Mouse (Mus musculus): Measurements from ENCODE around the gene Pbdc1. TPM values are rescaled to one million over a fixed set of nuclear protein-coding genes. Genes with fewer than 3 reads are reported as not detected.
A peak's percentile ranks its signal among the peaks of the same experiment; 100 is the strongest.
"Not testable (repeated sequence)": the region's sequence is repeated elsewhere in the genome, so short reads cannot be mapped to it uniquely, and the experiment has no call there.

Pbdc1 gene
- polyA plus RNA-seq (2015; fragmentation: Nextera tagmentation; extraction: Ambion mirVana): 55.6 and 57.4 TPM in 2 replicates

- ATAC-seq (ENCODE audit: insufficient read depth, low FRiP score): peak; percentile 99
- H3K4me1 ChIP-seq (ENCODE audit: control insufficient read depth, insufficient read depth, low read length): 0 out of 2 replicates have a peak, but pooled peaks cover 5% of the 10 kb centered on the region
Observed at GRCm38 (mm10) chrX:105079615-105080092, at the start of gene Pbdc1. Gene Pbdc1 (plus strand): TSS chrX:105079756.

DNA sequence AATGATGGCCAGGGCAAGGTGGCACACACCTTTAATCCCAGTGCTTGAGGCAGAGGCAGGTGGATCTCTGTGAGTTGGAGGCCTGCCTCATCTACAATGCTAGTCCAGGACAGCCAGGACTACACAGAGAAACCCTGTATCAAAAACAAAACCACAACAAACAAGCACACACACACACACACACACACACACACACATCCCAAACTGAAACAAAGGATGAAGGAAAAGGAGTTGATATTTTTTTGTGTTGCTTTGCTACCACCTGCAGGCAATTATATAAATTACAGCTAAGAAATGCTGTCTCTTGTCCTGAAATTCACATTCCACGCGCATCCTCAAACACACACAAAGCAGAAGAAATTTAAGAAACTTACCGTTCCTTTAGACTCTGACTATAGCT is 41.9 kb upstream of the Pbdc1 start:
- Histone ChIP-seq H3K4me1 (ENCODE audit: control insufficient read depth, insufficient read depth, low read length) (no peaks in the 10 kb centered on the region), H3K9ac (ENCODE audit: low read length) (no peak overlapping the region), H3K4me3 (replicated peaks; ENCODE audit: low read length) (no peak overlapping the region), H3K27me3 (ENCODE audit: control insufficient read depth, insufficient read depth, low read length) (no peaks in the 10 kb centered on the region; the same call in 1 of the 2 replicates), H3K36me3 (ENCODE audit: control insufficient read depth, insufficient read depth, low read length) (no peaks in the 10 kb centered on the region), H3K27ac (ENCODE audit: low read length) (no peak overlapping the region), H3K9me3 (replicated peaks; ENCODE audit: control insufficient read depth, low read length) (no peaks in the 10 kb centered on the region), H3K4me2 (ENCODE audit: low read depth, low read length) (no peak overlapping the region)
- ATAC-seq (ENCODE audit: insufficient read depth, low FRiP score): no peak
- 84% methylated on average over 3 of the region's 3 CpGs for WGBS

More at GRCm38 (mm10) chrX:105079615-105080092, at the start of gene Pbdc1:
- H3K36me3 ChIP-seq (ENCODE audit: control insufficient read depth, insufficient read depth, low read length): peaks cover 4% of the 10 kb centered on the region; the same call in 1 of the 2 replicates
- H3K27ac ChIP-seq (ENCODE audit: low read length): peak within 1 kb of the TSS; percentile 66; the same call in 1 of the 2 replicates
- 4% methylated on average over 35 of the region's 35 CpGs for WGBS
- no peaks in the 10 kb centered on the region for H3K9me3 ChIP-seq (replicated peaks; ENCODE audit: control insufficient read depth, low read length)
- H3K27me3 ChIP-seq (ENCODE audit: control insufficient read depth, insufficient read depth, low read length): no peaks in the 10 kb centered on the region
- H3K4me2 ChIP-seq (ENCODE audit: low read depth, low read length): peak within 1 kb of the TSS; percentile 73
- peak within 1 kb of the TSS; percentile 61 for H3K4me3 ChIP-seq (replicated peaks; ENCODE audit: low read length)
- peak within 1 kb of the TSS; percentile 72 for H3K9ac ChIP-seq (ENCODE audit: low read length)

DNA sequence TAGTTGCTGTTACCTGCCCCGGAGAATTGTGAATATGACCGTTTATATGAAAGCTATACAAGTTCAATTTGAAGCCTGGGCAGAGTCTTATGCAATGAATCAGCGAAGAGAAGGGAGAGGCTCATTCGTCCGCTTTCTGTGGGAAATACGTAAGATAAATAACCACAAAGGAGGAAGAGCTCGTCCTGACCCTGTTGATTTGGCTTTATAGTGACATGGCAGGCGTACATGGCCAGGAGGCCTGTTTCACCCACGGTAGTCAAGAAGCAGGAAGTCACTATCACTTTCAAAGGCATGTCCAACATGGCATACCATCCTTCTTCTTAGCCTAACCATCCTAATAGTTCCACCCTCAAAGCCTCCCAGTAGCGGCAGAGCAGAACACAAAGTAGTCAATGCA is 15.3 kb upstream of the Pbdc1 start:
- Histone ChIP-seq H3K4me2 (ENCODE audit: low read depth, low read length) (no peak overlapping the region), H3K9me3 (replicated peaks; ENCODE audit: control insufficient read depth, low read length) (no peaks in the 10 kb centered on the region), H3K27me3 (ENCODE audit: control insufficient read depth, insufficient read depth, low read length) (no peaks in the 10 kb centered on the region), H3K9ac (ENCODE audit: low read length) (no peak overlapping the region), H3K4me1 (ENCODE audit: control insufficient read depth, insufficient read depth, low read length) (peaks cover 7% of the 10 kb centered on the region; the same call in 1 of the 2 replicates), H3K36me3 (ENCODE audit: control insufficient read depth, insufficient read depth, low read length) (peaks cover 15% of the 10 kb centered on the region; the same call in 1 of the 2 replicates), H3K27ac (ENCODE audit: low read length) (no peak overlapping the region), H3K4me3 (replicated peaks; ENCODE audit: low read length) (no peak overlapping the region)
- ATAC-seq (ENCODE audit: insufficient read depth, low FRiP score): no peak
- 85% methylated on average over 10 of the region's 10 CpGs for WGBS

DNA sequence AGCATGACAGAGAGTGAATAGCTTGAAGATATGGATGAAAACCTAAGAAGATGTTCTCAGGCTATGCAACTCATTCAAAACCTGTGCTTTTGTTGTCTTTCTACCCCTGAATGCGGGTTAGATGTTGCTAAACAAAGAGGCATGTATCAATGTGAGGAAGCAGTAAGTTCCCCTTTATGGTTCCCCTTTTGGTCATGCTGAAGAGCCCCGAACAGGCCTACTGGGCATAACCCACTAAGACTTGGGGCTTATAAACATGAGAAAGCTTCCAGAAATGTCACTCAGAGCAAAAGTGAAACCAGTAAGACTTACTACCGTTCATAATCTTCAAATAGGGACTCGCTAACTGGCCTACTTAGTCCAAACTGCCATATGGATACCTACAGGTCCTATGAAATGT is 14.8 kb upstream of the Pbdc1 start:
- WGBS: 83% methylated on average over 4 of the region's 4 CpGs
- H3K9ac ChIP-seq (ENCODE audit: low read length): no peak overlapping the region
- H3K27me3 ChIP-seq (ENCODE audit: control insufficient read depth, insufficient read depth, low read length): no peaks in the 10 kb centered on the region
- H3K36me3 ChIP-seq (ENCODE audit: control insufficient read depth, insufficient read depth, low read length): peaks cover 15% of the 10 kb centered on the region; the same call in 1 of the 2 replicates
- no peak overlapping the region for H3K4me2 ChIP-seq (ENCODE audit: low read depth, low read length)
- H3K27ac ChIP-seq (ENCODE audit: low read length): no peak overlapping the region
- no peaks in the 10 kb centered on the region for H3K9me3 ChIP-seq (replicated peaks; ENCODE audit: control insufficient read depth, low read length)
- no peak overlapping the region for H3K4me3 ChIP-seq (replicated peaks; ENCODE audit: low read length)
- peaks cover 7% of the 10 kb centered on the region; the same call in 1 of the 2 replicates for H3K4me1 ChIP-seq (ENCODE audit: control insufficient read depth, insufficient read depth, low read length)
- ATAC-seq (ENCODE audit: insufficient read depth, low FRiP score): no peak

DNA sequence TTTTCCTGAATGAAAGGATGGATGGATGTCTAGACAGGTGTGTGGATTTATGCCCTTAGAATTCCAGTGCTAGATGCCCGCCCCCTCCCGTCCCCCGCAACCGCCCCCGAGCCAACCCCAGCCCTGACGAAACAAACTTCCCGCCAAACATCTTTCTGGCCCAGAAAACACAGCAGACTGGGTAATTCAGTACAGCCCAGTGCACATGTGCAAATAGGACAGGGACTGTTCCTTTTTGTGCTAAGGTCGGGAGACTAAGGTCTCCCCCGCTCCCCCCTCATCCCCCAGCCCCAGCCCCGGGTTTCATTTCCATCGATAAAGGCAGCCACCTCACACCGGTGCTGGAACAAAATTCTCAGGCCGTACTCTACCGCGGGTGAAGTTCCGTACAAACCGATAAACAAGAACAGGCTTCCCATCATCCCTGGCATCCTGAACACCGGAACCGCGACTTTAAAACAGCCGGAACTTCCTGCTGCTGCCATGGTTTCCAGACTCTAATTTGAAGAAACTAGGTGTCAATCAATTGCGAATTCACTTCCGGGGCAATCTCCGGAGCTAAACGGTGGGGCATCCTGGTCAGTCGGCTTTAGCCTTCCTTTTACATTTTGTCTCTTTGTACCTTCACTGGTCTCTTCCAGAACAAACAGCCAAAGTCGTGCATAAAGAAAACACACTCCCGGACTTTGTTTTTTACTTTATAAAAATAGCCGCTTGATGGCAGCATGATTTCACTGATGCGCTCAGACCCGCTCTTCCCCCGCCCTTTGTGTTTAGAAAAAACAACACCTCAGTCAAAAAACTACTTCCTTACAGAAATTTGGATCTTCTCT is 9.7 kb upstream of the Pbdc1 start:
- ATAC-seq (ENCODE audit: insufficient read depth, low FRiP score): peak; percentile 94
- H3K36me3 ChIP-seq (ENCODE audit: control insufficient read depth, insufficient read depth, low read length): 0 out of 2 replicates have a peak, but pooled peaks cover 11% of the 10 kb centered on the region
- peak overlapping the region; percentile 76 for H3K27ac ChIP-seq (ENCODE audit: low read length)
- WGBS: under 1% methylated on average over 32 of the region's 32 CpGs
- peak overlapping the region; percentile 71 for H3K4me3 ChIP-seq (replicated peaks; ENCODE audit: low read length)
- H3K9me3 ChIP-seq (replicated peaks; ENCODE audit: control insufficient read depth, low read length): no peaks in the 10 kb centered on the region
- H3K27me3 ChIP-seq (ENCODE audit: control insufficient read depth, insufficient read depth, low read length): no peaks in the 10 kb centered on the region
- peak overlapping the region; percentile 81 for H3K9ac ChIP-seq (ENCODE audit: low read length)
- H3K4me2 ChIP-seq (ENCODE audit: low read depth, low read length): peak overlapping the region; percentile 65
- peaks cover 7% of the 10 kb centered on the region; the same call in 1 of the 2 replicates for H3K4me1 ChIP-seq (ENCODE audit: control insufficient read depth, insufficient read depth, low read length)

DNA sequence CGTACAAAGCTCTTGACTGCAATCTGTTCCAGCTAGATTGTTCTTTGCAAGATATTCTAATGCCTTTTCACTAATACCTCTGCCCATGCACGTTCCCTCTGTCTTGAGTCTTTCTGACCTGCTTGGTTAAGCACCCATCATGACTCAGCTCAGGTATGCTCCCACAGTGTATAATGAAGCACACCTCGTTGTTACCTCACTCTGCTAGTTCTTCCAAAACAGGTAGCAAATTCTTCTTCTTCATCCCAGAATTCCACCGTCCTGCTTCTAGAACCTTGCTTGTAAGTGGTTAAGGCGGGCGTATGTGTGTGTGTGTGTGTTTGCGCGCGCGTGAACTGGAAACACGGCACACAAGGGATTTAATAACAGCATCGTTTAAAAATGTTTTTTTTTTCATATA is 405 bp upstream of the Pbdc1 start:
- H3K36me3 ChIP-seq (ENCODE audit: control insufficient read depth, insufficient read depth, low read length): peaks cover 4% of the 10 kb centered on the region; the same call in 1 of the 2 replicates
- peak overlapping the region; percentile 59 for H3K4me2 ChIP-seq (ENCODE audit: low read depth, low read length)
- H3K9ac ChIP-seq (ENCODE audit: low read length): peak overlapping the region; percentile 69
- H3K27me3 ChIP-seq (ENCODE audit: control insufficient read depth, insufficient read depth, low read length): no peaks in the 10 kb centered on the region
- H3K9me3 ChIP-seq (replicated peaks; ENCODE audit: control insufficient read depth, low read length): no peaks in the 10 kb centered on the region
- H3K4me3 ChIP-seq (replicated peaks; ENCODE audit: low read length): peak overlapping the region; percentile 61
- WGBS: 8% methylated on average over 12 of the region's 12 CpGs
- H3K27ac ChIP-seq (ENCODE audit: low read length): no peak overlapping the region
- peak; percentile 42; the same call in 1 of the 2 replicates for ATAC-seq (ENCODE audit: insufficient read depth, low FRiP score)
- H3K4me1 ChIP-seq (ENCODE audit: control insufficient read depth, insufficient read depth, low read length): 0 out of 2 replicates have a peak, but pooled peaks cover 5% of the 10 kb centered on the region

DNA sequence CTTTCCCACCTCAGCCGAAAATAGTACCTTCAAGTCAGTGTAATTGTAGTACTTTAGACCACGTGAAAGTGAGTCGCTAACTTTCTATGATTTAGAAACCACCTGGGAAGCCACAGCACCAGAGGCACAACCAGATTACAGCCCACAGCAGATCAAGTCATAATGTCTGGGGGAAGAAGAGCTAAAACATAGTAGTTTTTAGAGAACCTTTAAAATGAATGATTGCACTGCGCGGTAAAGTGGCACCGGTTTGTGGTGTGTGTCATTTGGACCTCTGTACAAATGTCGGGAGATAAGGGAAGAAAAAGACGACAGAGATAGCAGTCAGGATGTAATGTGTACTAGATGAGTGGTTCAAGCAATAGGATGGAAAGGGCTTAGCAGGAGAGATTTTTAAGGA is 540 bp downstream of the Pbdc1 start:
- H3K9me3 ChIP-seq (replicated peaks; ENCODE audit: control insufficient read depth, low read length): no peaks in the 10 kb centered on the region
- no peaks in the 10 kb centered on the region for H3K27me3 ChIP-seq (ENCODE audit: control insufficient read depth, insufficient read depth, low read length)
- peak overlapping the region; percentile 73 for H3K4me2 ChIP-seq (ENCODE audit: low read depth, low read length)
- peaks cover 4% of the 10 kb centered on the region; the same call in 1 of the 2 replicates for H3K36me3 ChIP-seq (ENCODE audit: control insufficient read depth, insufficient read depth, low read length)
- 4% methylated on average over 8 of the region's 8 CpGs for WGBS
- H3K4me1 ChIP-seq (ENCODE audit: control insufficient read depth, insufficient read depth, low read length): 0 out of 2 replicates have a peak, but pooled peaks cover 5% of the 10 kb centered on the region
- no peak for ATAC-seq (ENCODE audit: insufficient read depth, low FRiP score)
- H3K4me3 ChIP-seq (replicated peaks; ENCODE audit: low read length): peak overlapping the region; percentile 61
- peak overlapping the region; percentile 72 for H3K9ac ChIP-seq (ENCODE audit: low read length)
- no peak overlapping the region for H3K27ac ChIP-seq (ENCODE audit: low read length)

DNA sequence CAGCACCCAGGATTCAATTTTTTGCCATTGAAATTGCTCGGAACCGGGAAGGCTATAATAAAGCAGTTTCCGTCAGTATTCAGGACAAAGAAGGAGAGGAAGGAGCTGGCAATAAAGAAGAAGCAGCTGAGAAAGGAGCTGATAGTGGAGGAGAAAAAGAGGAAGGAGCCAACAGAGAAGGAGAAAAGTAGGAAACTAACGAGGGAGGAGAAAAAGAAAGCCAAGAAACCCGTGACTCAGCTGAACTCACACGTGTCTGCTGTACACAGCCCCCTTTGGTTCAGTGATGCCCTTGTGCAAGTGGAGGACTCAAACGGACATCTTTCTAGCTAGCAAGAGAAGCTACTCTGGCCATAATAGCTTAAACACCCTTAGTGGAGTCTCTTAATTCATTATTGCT is 3.5 kb downstream of the Pbdc1 start:
- not testable (repeated sequence) for H3K4me2 ChIP-seq (ENCODE audit: low read depth, low read length)

DNA sequence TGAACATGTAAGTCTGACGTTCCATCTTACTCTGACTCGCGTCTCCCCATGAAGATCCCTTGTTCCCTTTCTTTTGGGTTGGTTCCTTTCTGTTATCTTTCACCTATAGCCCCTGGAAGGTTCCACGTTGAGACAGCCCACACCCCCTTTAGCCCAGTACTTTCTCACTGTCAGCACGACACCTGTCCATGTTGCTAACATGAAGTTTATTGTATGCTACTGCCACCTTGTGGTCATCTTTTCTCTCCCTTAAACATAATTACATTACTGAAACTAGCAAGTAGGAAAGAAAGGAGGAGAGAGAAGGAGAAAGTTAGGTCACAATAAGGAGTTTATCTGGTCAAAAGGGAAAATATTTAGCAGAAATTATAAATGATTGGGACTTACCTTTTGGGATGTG is 24.6 kb downstream of the Pbdc1 start:
- H3K4me2 ChIP-seq (ENCODE audit: low read depth, low read length): no peak overlapping the region
- WGBS: 45% methylated on average over 5 of the region's 5 CpGs
- no peak for ATAC-seq (ENCODE audit: insufficient read depth, low FRiP score)

More for the DNA sequence above, 3.5 kb downstream of the Pbdc1 start:
- not testable (repeated sequence) for H3K9ac ChIP-seq (ENCODE audit: low read length); H3K27me3 ChIP-seq (ENCODE audit: control insufficient read depth, insufficient read depth, low read length); H3K4me3 ChIP-seq (replicated peaks; ENCODE audit: low read length); H3K27ac ChIP-seq (ENCODE audit: low read length); H3K36me3 ChIP-seq (ENCODE audit: control insufficient read depth, insufficient read depth, low read length); ATAC-seq (ENCODE audit: insufficient read depth, low FRiP score); H3K4me1 ChIP-seq (ENCODE audit: control insufficient read depth, insufficient read depth, low read length); H3K9me3 ChIP-seq (replicated peaks; ENCODE audit: control insufficient read depth, low read length)
- 81% methylated on average over 7 of the region's 7 CpGs for WGBS

More for the DNA sequence above, 24.6 kb downstream of the Pbdc1 start:
- H3K36me3 ChIP-seq (ENCODE audit: control insufficient read depth, insufficient read depth, low read length): no peaks in the 10 kb centered on the region
- H3K9ac ChIP-seq (ENCODE audit: low read length): no peak overlapping the region
- H3K27me3 ChIP-seq (ENCODE audit: control insufficient read depth, insufficient read depth, low read length): no peaks in the 10 kb centered on the region
- H3K9me3 ChIP-seq (replicated peaks; ENCODE audit: control insufficient read depth, low read length): no peaks in the 10 kb centered on the region
- H3K4me3 ChIP-seq (replicated peaks; ENCODE audit: low read length): no peak overlapping the region
- H3K27ac ChIP-seq (ENCODE audit: low read length): no peak overlapping the region
- H3K4me1 ChIP-seq (ENCODE audit: control insufficient read depth, insufficient read depth, low read length): no peaks in the 10 kb centered on the region

All from stomach, embryonic 16.5 days (tissue).